Mouse (Mus musculus): ENCODE data around the gene Lpp. TPM values are rescaled to one million over a fixed set of nuclear protein-coding genes. Genes with fewer than 3 reads are reported as not detected.

Gene Lpp
- total and polyA plus RNA-seq, 3 experiments = 0.64 to 1.2 (median 0.68) TPM

DNA sequence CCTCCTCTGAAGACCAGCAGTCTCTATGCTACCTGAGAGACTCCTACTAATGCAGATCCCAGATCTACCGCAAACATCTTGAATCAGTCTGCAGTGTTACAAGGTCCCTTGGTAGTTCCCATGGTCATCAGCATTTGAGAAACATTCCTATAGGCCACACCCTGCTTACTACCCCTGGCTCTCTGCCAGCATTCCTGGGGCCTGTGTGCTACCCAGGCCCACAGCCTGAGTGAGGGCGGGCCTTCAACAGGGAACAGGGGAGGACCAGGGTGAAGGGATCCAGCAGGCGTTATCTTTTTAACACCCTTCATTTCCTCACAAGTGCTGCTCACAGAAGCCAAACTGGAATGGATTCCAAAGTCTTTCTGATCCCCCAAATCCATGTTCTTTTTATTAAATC lies 173.0 kb downstream of the Lpp start:
- H3K27me3 ChIP-seq (replicated peaks) = no peaks in the 10 kb centered on the region
- in situ Hi-C loops (cut with MboI; ENCODE audit: low pct_ligation_motif_present, low pct_unique_long_range_greater_than_20kb, low sequenced_read_pairs) = no loop called here
- TF ChIP-seq JUN (IDR thresholded peaks at IDR 0.05; ENCODE audit: insufficient read depth, low read depth, low read length) (no peak), ZMIZ1 (IDR thresholded peaks at IDR 0.05; ENCODE audit: low read depth, low read length) (no peak), KAT2A (IDR thresholded peaks at IDR 0.05; ENCODE audit: insufficient replicate concordance, low read length) (no peak), GABPA (IDR thresholded peaks at IDR 0.05; ENCODE audit: insufficient replicate concordance, low read depth, low read length) (no peak), USF1 (IDR thresholded peaks at IDR 0.05; ENCODE audit: low read depth, low read length) (no peak), NRF1 (IDR thresholded peaks at IDR 0.05; ENCODE audit: low read depth, low read length) (no peak), SMC3 (IDR thresholded peaks at IDR 0.05; ENCODE audit: low read depth, low read length) (no peak), TCF12 (IDR thresholded peaks at IDR 0.05; ENCODE audit: low read depth, low read length) (no peak), JUND (conservative IDR thresholded peaks at IDR 0.05; ENCODE audit: low read depth, low read length) (no peak), ETS1 (conservative IDR thresholded peaks at IDR 0.05; ENCODE audit: low read depth, low read length) (no peak)
- no peak overlapping the region for H3K4me2 ChIP-seq (ENCODE audit: insufficient read depth, low read depth, poor library complexity, severe bottlenecking)
- H3K36me3 ChIP-seq (replicated peaks in 1 of 2; ENCODE audit: control insufficient read depth in 1 of 2, insufficient read depth in 1 of 2, low read length in 1 of 2) = no peaks in the 10 kb centered on the region
- no peaks in the 10 kb centered on the region for H3K79me2 ChIP-seq (replicated peaks; ENCODE audit: control insufficient read depth, extremely low read depth, insufficient read depth, poor library complexity, severe bottlenecking)
- dilution Hi-C loops (cut with MboI; ENCODE audit: extremely low pct_ligation_motif_present, extremely low pct_unique_long_range_greater_than_20kb, low sequenced_read_pairs) = no loop called here
- peaks cover 0 to 5% of the 10 kb centered on the region in 2 experiments; a peak in 1 of 4 replicates for H3K4me1 ChIP-seq (ENCODE audit: control insufficient read depth in 1 of 2, insufficient read depth in 2 of 2)
- no peak overlapping the region for H3K9ac ChIP-seq (ENCODE audit: insufficient read depth, low read depth)
- no peaks in the 10 kb centered on the region for H3K9me3 ChIP-seq (replicated peaks; ENCODE audit: low read length)
- no peak overlapping the region for H3K4me3 ChIP-seq (replicated peaks in 1 of 3; ENCODE audit: low read depth in 2 of 3, low read length in 2 of 3, poor library complexity in 1 of 3)
- no peak for DNase-seq (ENCODE audit: extremely low read depth)
- no peak overlapping the region for H3K27ac ChIP-seq (ENCODE audit: insufficient read depth, low read depth)

GRCm38 (mm10) chr16:24567562-24567961 lies 174.3 kb downstream of the Lpp start:
- Histone ChIP-seq H3K27me3 (replicated peaks) (no peaks in the 10 kb centered on the region), H3K4me2 (ENCODE audit: insufficient read depth, low read depth, poor library complexity, severe bottlenecking) (no peak overlapping the region; the same call in 1 of the 2 replicates), H3K4me1 (ENCODE audit: control insufficient read depth in 1 of 2, insufficient read depth in 2 of 2) (peaks cover 0 to 5% of the 10 kb centered on the region in 2 experiments; a peak in 1 of 4 replicates), H3K27ac (ENCODE audit: insufficient read depth, low read depth) (no peak overlapping the region), H3K4me3 (replicated peaks in 1 of 3; ENCODE audit: low read depth in 2 of 3, low read length in 2 of 3, poor library complexity in 1 of 3) (no peak overlapping the region), H3K9me3 (replicated peaks; ENCODE audit: low read length) (no peaks in the 10 kb centered on the region), H3K9ac (ENCODE audit: insufficient read depth, low read depth) (no peak overlapping the region), H3K79me2 (replicated peaks; ENCODE audit: control insufficient read depth, extremely low read depth, insufficient read depth, poor library complexity, severe bottlenecking) (no peaks in the 10 kb centered on the region), H3K36me3 (replicated peaks in 1 of 2; ENCODE audit: control insufficient read depth in 1 of 2, insufficient read depth in 1 of 2, low read length in 1 of 2) (no peaks in the 10 kb centered on the region)
- TF ChIP-seq EP300 (IDR thresholded peaks at IDR 0.05; ENCODE audit: low read length) = no peak
- no peak for TF ChIP-seq USF1 (IDR thresholded peaks at IDR 0.05; ENCODE audit: low read depth, low read length)
- no peak for TF ChIP-seq POLR2A (IDR thresholded peaks at IDR 0.05; ENCODE audit: low read depth, low read length)
- TF ChIP-seq SMC3 (IDR thresholded peaks at IDR 0.05; ENCODE audit: low read depth, low read length) = no peak
- no peak for TF ChIP-seq JUND (conservative IDR thresholded peaks at IDR 0.05; ENCODE audit: low read depth, low read length)
- TF ChIP-seq CHD2 (IDR thresholded peaks at IDR 0.05; ENCODE audit: low read length) = no peak
- in situ Hi-C loops (cut with MboI; ENCODE audit: low pct_ligation_motif_present, low pct_unique_long_range_greater_than_20kb, low sequenced_read_pairs) = no loop called here
- DNase-seq (ENCODE audit: extremely low read depth) = no peak
- dilution Hi-C loops (cut with MboI; ENCODE audit: extremely low pct_ligation_motif_present, extremely low pct_unique_long_range_greater_than_20kb, low sequenced_read_pairs) = no loop called here

DNA sequence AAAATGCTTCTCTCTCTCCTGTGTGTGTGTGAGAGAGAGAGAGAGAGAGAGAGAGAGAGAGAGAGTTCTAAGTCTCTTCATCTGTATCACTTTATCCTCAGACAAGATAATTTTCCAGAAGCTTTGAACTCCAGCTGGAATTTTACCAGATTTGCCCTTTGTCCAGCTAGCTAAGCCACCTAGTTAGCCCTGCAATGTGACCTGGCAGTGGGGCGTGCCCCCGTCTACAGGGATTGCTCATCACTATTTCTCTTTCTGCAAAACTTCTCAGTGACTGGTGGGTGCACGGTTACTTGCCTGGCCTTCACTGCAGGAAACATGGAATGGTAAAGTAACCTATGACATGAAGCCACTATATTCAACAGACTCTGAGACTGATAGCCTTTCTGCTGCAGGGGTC lies 174.8 kb downstream of the Lpp start:
- Histone ChIP-seq H3K4me3 (replicated peaks in 1 of 3; ENCODE audit: low read depth in 2 of 3, low read length in 2 of 3, poor library complexity in 1 of 3) (no peak overlapping the region), H3K27me3 (replicated peaks) (no peaks in the 10 kb centered on the region), H3K4me2 (ENCODE audit: insufficient read depth, low read depth, poor library complexity, severe bottlenecking) (no peak overlapping the region), H3K79me2 (replicated peaks; ENCODE audit: control insufficient read depth, extremely low read depth, insufficient read depth, poor library complexity, severe bottlenecking) (no peaks in the 10 kb centered on the region), H3K9ac (ENCODE audit: insufficient read depth, low read depth) (no peak overlapping the region), H3K9me3 (replicated peaks; ENCODE audit: low read length) (no peaks in the 10 kb centered on the region), H3K36me3 (replicated peaks in 1 of 2; ENCODE audit: control insufficient read depth in 1 of 2, insufficient read depth in 1 of 2, low read length in 1 of 2) (no peaks in the 10 kb centered on the region), H3K4me1 (ENCODE audit: control insufficient read depth in 1 of 2, insufficient read depth in 2 of 2) (peaks cover 0 to 5% of the 10 kb centered on the region in 2 experiments; a peak in 1 of 4 replicates), H3K27ac (ENCODE audit: insufficient read depth, low read depth) (no peak overlapping the region)
- in situ Hi-C loops (cut with MboI; ENCODE audit: low pct_ligation_motif_present, low pct_unique_long_range_greater_than_20kb, low sequenced_read_pairs) (no loop called here), dilution Hi-C loops (cut with MboI; ENCODE audit: extremely low pct_ligation_motif_present, extremely low pct_unique_long_range_greater_than_20kb, low sequenced_read_pairs) (no loop called here)
- no peak for TF ChIP-seq BHLHE40 (IDR thresholded peaks at IDR 0.05; ENCODE audit: low read depth, low read length)
- TF ChIP-seq POLR2AphosphoS2 (IDR thresholded peaks at IDR 0.05; ENCODE audit: low read depth, low read length) = no peak
- no peak for TF ChIP-seq JUND (conservative IDR thresholded peaks at IDR 0.05; ENCODE audit: low read depth, low read length)
- TF ChIP-seq CHD1 (IDR thresholded peaks at IDR 0.05; ENCODE audit: low read depth, low read length) = no peak
- TF ChIP-seq MAZ (IDR thresholded peaks at IDR 0.05; ENCODE audit: low read depth, low read length) = no peak
- no peak for TF ChIP-seq ELF1 (IDR thresholded peaks at IDR 0.05; ENCODE audit: low read depth, low read length)
- TF ChIP-seq KAT2A (IDR thresholded peaks at IDR 0.05; ENCODE audit: insufficient replicate concordance, low read length) = no peak
- no peak for TF ChIP-seq CHD2 (IDR thresholded peaks at IDR 0.05; ENCODE audit: low read length)
- TF ChIP-seq USF2 (conservative IDR thresholded peaks at IDR 0.05; ENCODE audit: low read depth, low read length) = no peak
- no peak for TF ChIP-seq MYC (IDR thresholded peaks at IDR 0.05; ENCODE audit: low read depth, low read length)
- TF ChIP-seq ZNF384 (IDR thresholded peaks at IDR 0.05; ENCODE audit: low read depth, low read length) = no peak
- TF ChIP-seq IRF4 (IDR thresholded peaks at IDR 0.05; ENCODE audit: low read depth, low read length) = no peak
- no peak for TF ChIP-seq NELFE (IDR thresholded peaks at IDR 0.05; ENCODE audit: low read depth, low read length)
- TF ChIP-seq USF1 (IDR thresholded peaks at IDR 0.05; ENCODE audit: low read depth, low read length) = no peak
- no peak for TF ChIP-seq PAX5 (IDR thresholded peaks at IDR 0.05; ENCODE audit: low read length)
- TF ChIP-seq ZMIZ1 (IDR thresholded peaks at IDR 0.05; ENCODE audit: low read depth, low read length) = no peak
- no peak for TF ChIP-seq E2F4 (IDR thresholded peaks at IDR 0.05; ENCODE audit: insufficient replicate concordance, low read depth, low read length)
- no peak for TF ChIP-seq ZKSCAN1 (IDR thresholded peaks at IDR 0.05; ENCODE audit: borderline replicate concordance, low read depth, low read length)
- DNase-seq (ENCODE audit: extremely low read depth) = no peak

Measured in CH12.LX (cell line).